Mouse (Mus musculus): ENCODE results near the gene Ston1. TPM values are rescaled to one million over a fixed set of nuclear protein-coding genes. Genes with fewer than 3 reads are reported as not detected.
A peak's percentile ranks its signal among the peaks of the same experiment; 100 is the strongest.

Gene Ston1
- polyA plus RNA-seq, 1 experiment from 2014 or later: 9.9 TPM

GRCm38 (mm10) chr17:88625350-88625749 lies 27.9 kb downstream of the Ston1 start:
- Histone ChIP-seq H3K27me3 (replicated peaks; ENCODE audit: control insufficient read depth, insufficient read depth, low read length) (no peaks in the 10 kb centered on the region), H3K4me3 (ENCODE audit: low read depth, low read length) (no peak overlapping the region), H3K36me3 (ENCODE audit: control insufficient read depth, insufficient read depth, low read length) (0 out of 2 replicates have a peak, but pooled peaks cover 6% of the 10 kb centered on the region), H3K9me3 (ENCODE audit: control insufficient read depth, low read length) (no peaks in the 10 kb centered on the region), H3K27ac (ENCODE audit: low read depth) (peak overlapping the region; percentile 89), H3K9ac (ENCODE audit: low read length) (no peak overlapping the region), H3K4me2 (ENCODE audit: low read length) (no peak overlapping the region), H3K4me1 (replicated peaks; ENCODE audit: control insufficient read depth, insufficient read depth, low read length) (peaks cover 46% of the 10 kb centered on the region)
- DNase-seq (ENCODE audit: low spot score): no peak
- WGBS: 88% methylated on average over 13 of the region's 13 CpGs
- no peak for ATAC-seq (replicated peaks; ENCODE audit: low FRiP score, low TSS enrichment, low read depth)

- no peak; the same call in 1 of the 2 replicates for ATAC-seq (replicated peaks; ENCODE audit: low FRiP score, low TSS enrichment, low read depth)
- Histone ChIP-seq H3K9ac (ENCODE audit: low read length) (no peak overlapping the region), H3K4me1 (replicated peaks; ENCODE audit: control insufficient read depth, insufficient read depth, low read length) (peaks cover 52% of the 10 kb centered on the region), H3K36me3 (ENCODE audit: control insufficient read depth, insufficient read depth, low read length) (0 out of 2 replicates have a peak, but pooled peaks cover 6% of the 10 kb centered on the region), H3K9me3 (ENCODE audit: control insufficient read depth, low read length) (no peaks in the 10 kb centered on the region), H3K4me3 (ENCODE audit: low read depth, low read length) (no peak overlapping the region), H3K27ac (ENCODE audit: low read depth) (peak overlapping the region; percentile 89), H3K27me3 (replicated peaks; ENCODE audit: control insufficient read depth, insufficient read depth, low read length) (no peaks in the 10 kb centered on the region), H3K4me2 (ENCODE audit: low read length) (peak overlapping the region; percentile 36)
- WGBS: 35% methylated on average over 7 of the region's 7 CpGs
- no peak for DNase-seq (ENCODE audit: low spot score)
Observed at GRCm38 (mm10) chr17:88625931-88626330, 28.4 kb downstream of the Ston1 start.

- H3K9ac ChIP-seq (ENCODE audit: low read length): no peak overlapping the region
- H3K36me3 ChIP-seq (ENCODE audit: control insufficient read depth, insufficient read depth, low read length): 0 out of 2 replicates have a peak, but pooled peaks cover 6% of the 10 kb centered on the region
- peak overlapping the region; percentile 12; the same call in 1 of the 2 replicates for H3K4me3 ChIP-seq (ENCODE audit: low read depth, low read length)
- peaks cover 53% of the 10 kb centered on the region for H3K4me1 ChIP-seq (replicated peaks; ENCODE audit: control insufficient read depth, insufficient read depth, low read length)
- peak overlapping the region; percentile 36 for H3K4me2 ChIP-seq (ENCODE audit: low read length)
- no peaks in the 10 kb centered on the region for H3K9me3 ChIP-seq (ENCODE audit: control insufficient read depth, low read length)
- WGBS: 19% methylated on average over 7 of the region's 7 CpGs
- peak; percentile 26 for ATAC-seq (replicated peaks; ENCODE audit: low FRiP score, low TSS enrichment, low read depth)
- peak overlapping the region; percentile 89 for H3K27ac ChIP-seq (ENCODE audit: low read depth)
- DNase-seq (ENCODE audit: low spot score): no peak
- H3K27me3 ChIP-seq (replicated peaks; ENCODE audit: control insufficient read depth, insufficient read depth, low read length): no peaks in the 10 kb centered on the region
Observed at GRCm38 (mm10) chr17:88626347-88626811, 28.9 kb downstream of the Ston1 start.

GRCm38 (mm10) chr17:88627150-88627549 lies 29.7 kb downstream of the Ston1 start:
- H3K27me3 ChIP-seq (replicated peaks; ENCODE audit: control insufficient read depth, insufficient read depth, low read length): no peaks in the 10 kb centered on the region
- no peak overlapping the region for H3K9ac ChIP-seq (ENCODE audit: low read length)
- 44% methylated on average over 7 of the region's 7 CpGs for WGBS
- H3K4me2 ChIP-seq (ENCODE audit: low read length): peak overlapping the region; percentile 36
- DNase-seq (ENCODE audit: low spot score) (no peak), ATAC-seq (replicated peaks; ENCODE audit: low FRiP score, low TSS enrichment, low read depth) (no peak; the same call in 1 of the 2 replicates)
- H3K36me3 ChIP-seq (ENCODE audit: control insufficient read depth, insufficient read depth, low read length): 0 out of 2 replicates have a peak, but pooled peaks cover 3% of the 10 kb centered on the region
- H3K4me3 ChIP-seq (ENCODE audit: low read depth, low read length): peak overlapping the region; percentile 12; the same call in 1 of the 2 replicates
- no peaks in the 10 kb centered on the region for H3K9me3 ChIP-seq (ENCODE audit: control insufficient read depth, low read length)
- H3K4me1 ChIP-seq (replicated peaks; ENCODE audit: control insufficient read depth, insufficient read depth, low read length): peaks cover 58% of the 10 kb centered on the region
- peak overlapping the region; percentile 89 for H3K27ac ChIP-seq (ENCODE audit: low read depth)

GRCm38 (mm10) chr17:88628676-88629380 lies 31.3 kb downstream of the Ston1 start:
- H3K9ac ChIP-seq (ENCODE audit: low read length): no peak overlapping the region
- WGBS: 34% methylated on average over 8 of the region's 10 CpGs
- no peaks in the 10 kb centered on the region for H3K27me3 ChIP-seq (replicated peaks; ENCODE audit: control insufficient read depth, insufficient read depth, low read length)
- H3K36me3 ChIP-seq (ENCODE audit: control insufficient read depth, insufficient read depth, low read length): peaks cover 2% of the 10 kb centered on the region; the same call in 1 of the 2 replicates
- H3K4me2 ChIP-seq (ENCODE audit: low read length): peak overlapping the region; percentile 40
- H3K9me3 ChIP-seq (ENCODE audit: control insufficient read depth, low read length): no peaks in the 10 kb centered on the region
- ATAC-seq (replicated peaks; ENCODE audit: low FRiP score, low TSS enrichment, low read depth): peak; percentile 32; the same call in 1 of the 2 replicates
- no peak for DNase-seq (ENCODE audit: low spot score)
- no peak overlapping the region for H3K4me3 ChIP-seq (ENCODE audit: low read depth, low read length)
- H3K4me1 ChIP-seq (replicated peaks; ENCODE audit: control insufficient read depth, insufficient read depth, low read length): peaks cover 58% of the 10 kb centered on the region
- H3K27ac ChIP-seq (ENCODE audit: low read depth): peak overlapping the region; percentile 90

- peak; percentile 67 for DNase-seq (ENCODE audit: low spot score)
- H3K9ac ChIP-seq (ENCODE audit: low read length): no peak overlapping the region
- no peaks in the 10 kb centered on the region for H3K9me3 ChIP-seq (ENCODE audit: control insufficient read depth, low read length)
- H3K27me3 ChIP-seq (replicated peaks; ENCODE audit: control insufficient read depth, insufficient read depth, low read length): no peaks in the 10 kb centered on the region
- no peak overlapping the region for H3K4me3 ChIP-seq (ENCODE audit: low read depth, low read length)
- peak; percentile 32 for ATAC-seq (replicated peaks; ENCODE audit: low FRiP score, low TSS enrichment, low read depth)
- 6% methylated on average over 4 of the region's 4 CpGs for WGBS
- peaks cover 2% of the 10 kb centered on the region; the same call in 1 of the 2 replicates for H3K36me3 ChIP-seq (ENCODE audit: control insufficient read depth, insufficient read depth, low read length)
- peak overlapping the region; percentile 90 for H3K27ac ChIP-seq (ENCODE audit: low read depth)
- H3K4me1 ChIP-seq (replicated peaks; ENCODE audit: control insufficient read depth, insufficient read depth, low read length): peaks cover 58% of the 10 kb centered on the region
- H3K4me2 ChIP-seq (ENCODE audit: low read length): peak overlapping the region; percentile 40
Observed at GRCm38 (mm10) chr17:88629381-88629759, 31.9 kb downstream of the Ston1 start.

- peak overlapping the region; percentile 90 for H3K27ac ChIP-seq (ENCODE audit: low read depth)
- no peak overlapping the region for H3K4me3 ChIP-seq (ENCODE audit: low read depth, low read length)
- H3K36me3 ChIP-seq (ENCODE audit: control insufficient read depth, insufficient read depth, low read length): peaks cover 4% of the 10 kb centered on the region; the same call in 1 of the 2 replicates
- peak; percentile 74 for DNase-seq (ENCODE audit: low spot score)
- peak overlapping the region; percentile 40 for H3K4me2 ChIP-seq (ENCODE audit: low read length)
- 9% methylated on average over 11 of the region's 11 CpGs for WGBS
- no peaks in the 10 kb centered on the region for H3K9me3 ChIP-seq (ENCODE audit: control insufficient read depth, low read length)
- H3K4me1 ChIP-seq (replicated peaks; ENCODE audit: control insufficient read depth, insufficient read depth, low read length): peaks cover 58% of the 10 kb centered on the region
- H3K9ac ChIP-seq (ENCODE audit: low read length): peak overlapping the region; percentile 29; the same call in 1 of the 2 replicates
- peak; percentile 72 for ATAC-seq (replicated peaks; ENCODE audit: low FRiP score, low TSS enrichment, low read depth)
- H3K27me3 ChIP-seq (replicated peaks; ENCODE audit: control insufficient read depth, insufficient read depth, low read length): no peaks in the 10 kb centered on the region
Observed at GRCm38 (mm10) chr17:88629931-88630553, 32.6 kb downstream of the Ston1 start.

- peak overlapping the region; percentile 40 for H3K4me2 ChIP-seq (ENCODE audit: low read length)
- no peaks in the 10 kb centered on the region for H3K9me3 ChIP-seq (ENCODE audit: control insufficient read depth, low read length)
- H3K4me3 ChIP-seq (ENCODE audit: low read depth, low read length): no peak overlapping the region
- DNase-seq (ENCODE audit: low spot score): no peak
- no peak overlapping the region for H3K9ac ChIP-seq (ENCODE audit: low read length)
- ATAC-seq (replicated peaks; ENCODE audit: low FRiP score, low TSS enrichment, low read depth): no peak
- H3K27ac ChIP-seq (ENCODE audit: low read depth): peak overlapping the region; percentile 90
- 74% methylated on average over 3 of the region's 3 CpGs for WGBS
- no peaks in the 10 kb centered on the region for H3K27me3 ChIP-seq (replicated peaks; ENCODE audit: control insufficient read depth, insufficient read depth, low read length)
- H3K4me1 ChIP-seq (replicated peaks; ENCODE audit: control insufficient read depth, insufficient read depth, low read length): peaks cover 56% of the 10 kb centered on the region
- peaks cover 9% of the 10 kb centered on the region for H3K36me3 ChIP-seq (ENCODE audit: control insufficient read depth, insufficient read depth, low read length)
Observed at GRCm38 (mm10) chr17:88630554-88630948, 33.1 kb downstream of the Ston1 start.

Measured in intestine, embryonic 14.5 days (tissue).